ENCODE assay signal across 8 mouse cellular contexts in genomic region chr10:46011916-46012596, GRCm38 (mm10).
DNase-seq lines count a peak whose midpoint lies in the region; ATAC-seq lines count a peak whose summit lies in the region.

No protein-coding gene starts in this region.

- no peak overlapping the region for H3K27ac ChIP-seq in heart, embryonic 13.5 days (replicated peaks)
- H3K27ac ChIP-seq in forebrain, embryonic 10.5 days: no peak overlapping the region
- no peak overlapping the region for H3K27ac ChIP-seq in midbrain, embryonic 10.5 days (replicated peaks)

- no peak for DNase-seq in heart, adult 8-10 months (ENCODE audit: low spot score)
- DNase-seq in brain, adult 2 months (ENCODE audit: low read depth, low spot score): peak; percentile 88
- peak; percentile 41 for DNase-seq in forebrain, embryonic 10.5 days (ENCODE audit: extremely low spot score, low spot score)
- DNase-seq in induced T-regulatory cell, adult 2 months (ENCODE audit: low read depth): peak; percentile 32
- peak; percentile 62 for DNase-seq in left cerebral cortex, adult 11 months (ENCODE audit: low spot score)
- peak; percentile 49 for DNase-seq in midbrain, embryonic 10.5 days (ENCODE audit: low spot score)
- peak; percentile 22 for DNase-seq in splenic B cell, adult 2 months (ENCODE audit: low read depth, low spot score)

- 0 out of 2 replicates have a peak overlapping the region, but pooled peaks have one; percentile 16 for H3K4me2 ChIP-seq in heart, embryonic 13.5 days

- H3K4me1 ChIP-seq in heart, embryonic 13.5 days: no peaks in the 10 kb centered on the region
- no peaks in the 10 kb centered on the region for H3K4me1 ChIP-seq in forebrain, embryonic 10.5 days
- H3K4me1 ChIP-seq in midbrain, embryonic 10.5 days: no peaks in the 10 kb centered on the region

- no peak for ATAC-seq in heart, embryonic 13.5 days (ENCODE audit: extremely low read depth, insufficient number of reproducible peaks, low FRiP score, low TSS enrichment)

- H3K4me3 ChIP-seq in heart, embryonic 13.5 days: no peak overlapping the region
- no peak overlapping the region for H3K4me3 ChIP-seq in forebrain, embryonic 10.5 days
- H3K4me3 ChIP-seq in midbrain, embryonic 10.5 days: no peak overlapping the region

- H3K9ac ChIP-seq in heart, embryonic 13.5 days: no peak overlapping the region

- no peaks in the 10 kb centered on the region for H3K9me3 ChIP-seq in heart, embryonic 13.5 days
- no peaks in the 10 kb centered on the region for H3K9me3 ChIP-seq in forebrain, embryonic 10.5 days
- no peaks in the 10 kb centered on the region for H3K9me3 ChIP-seq in midbrain, embryonic 10.5 days (replicated peaks)

- no peaks in the 10 kb centered on the region for H3K36me3 ChIP-seq in heart, embryonic 13.5 days
- no peaks in the 10 kb centered on the region for H3K36me3 ChIP-seq in forebrain, embryonic 10.5 days (replicated peaks)
- H3K36me3 ChIP-seq in midbrain, embryonic 10.5 days: no peaks in the 10 kb centered on the region
- H3K36me3 ChIP-seq in splenic B cell, adult 2 months (ENCODE audit: control insufficient read depth, insufficient read depth, low read length, poor library complexity, severe bottlenecking): no peaks in the 10 kb centered on the region

- WGBS in heart, embryonic 13.5 days: 19% methylated on average over 12 of the region's 12 CpGs
- 31% methylated on average over 12 of the region's 12 CpGs for WGBS in forebrain, embryonic 10.5 days
- 31% methylated on average over 12 of the region's 12 CpGs for WGBS in midbrain, embryonic 10.5 days

- no peaks in the 10 kb centered on the region for H3K27me3 ChIP-seq in heart, embryonic 13.5 days (replicated peaks)
- H3K27me3 ChIP-seq in forebrain, embryonic 10.5 days (ENCODE audit: poor library complexity, severe bottlenecking): no peaks in the 10 kb centered on the region
- no peaks in the 10 kb centered on the region; the same call in 1 of the 2 replicates for H3K27me3 ChIP-seq in midbrain, embryonic 10.5 days (ENCODE audit: low read depth, poor library complexity, severe bottlenecking)
- no peaks in the 10 kb centered on the region for H3K27me3 ChIP-seq in splenic B cell, adult 2 months (ENCODE audit: control insufficient read depth, insufficient read depth, low read length, poor library complexity, severe bottlenecking)
